Mouse (Mus musculus) thymus, adult 2 months (tissue): ENCODE measurements at regions not wholly inside any gene's neighbourhood (a gene's known extent, or its start where the extent isn't known, plus 50 kb on each side); places are given as distances from the start of the nearest gene placed in this dataset.

Experiments used
- CTCF ChIP-seq: fragments of 200-500 bp; IDR thresholded peaks from 2 replicates; pipeline ENCODE4 v1.5.1; 2012; ENCODE audit warnings: mild to moderate bottlenecking, control low read depth, low read length, moderate library complexity, borderline replicate concordance; ENCODE audit not compliant: control insufficient read depth, poor library complexity, insufficient read depth; ENCODE audit errors: extremely low read depth
- POLR2A ChIP-seq: fragments of 200-500 bp; IDR thresholded peaks from 2 replicates; pipeline ENCODE4 v1.6.1; 2012; ENCODE audit warnings: mild to moderate bottlenecking, low read length, control low read depth, moderate library complexity; ENCODE audit not compliant: control insufficient read depth, poor library complexity, insufficient read depth; ENCODE audit errors: extremely low read depth

DNA sequence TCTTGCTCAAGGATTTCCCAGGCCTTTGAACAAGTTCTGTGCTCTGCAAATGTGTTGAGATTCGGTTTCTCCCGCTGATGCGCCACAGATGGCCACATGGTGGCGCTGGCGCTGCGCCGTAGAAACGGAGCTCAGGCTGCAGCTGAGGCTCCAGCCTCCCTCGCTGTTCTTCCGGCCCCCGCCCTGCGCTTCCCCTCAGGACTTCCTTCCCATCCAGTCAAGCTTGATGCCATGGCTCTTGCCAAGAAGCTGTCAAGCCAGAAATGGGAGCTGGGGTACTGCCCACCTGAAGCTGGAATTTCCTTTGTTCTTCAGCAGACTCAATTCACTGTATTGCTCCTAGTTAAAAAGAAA lies 263.9 kb downstream of the Mpdz start:
- TF ChIP-seq POLR2A (no peak), CTCF (no peak)
